Mouse (Mus musculus) adrenal gland, postnatal 14 days (tissue): Measurements from ENCODE around the gene Hsh2d. TPM values are rescaled to one million over a fixed set of nuclear protein-coding genes. Genes with fewer than 3 reads are reported as not detected.

ENCODE experiments used
- DNase-seq: peaks from one replicate; pipeline ENCODE4 v3.0.0; 2021; ENCODE audit warnings: mixed read lengths
- total RNA-seq: library from RNA; stranded (reverse); gene quantifications from 2 replicates; pipeline ENCODE4 v1.2.3, GENCODE M21; 2021

The Hsh2d gene
- total RNA-seq, 1 experiment from 2014 or later = not detected

- no peak for DNase-seq
These were observed 1.6 kb upstream of the Hsh2d start for GRCm38 (mm10) chr8:72187793-72188331.

GRCm38 (mm10) chr8:72190215-72190539 is 739 bp downstream of the Hsh2d start:
- DNase-seq = no peak

- DNase-seq = no peak
These were observed 2.6 kb downstream of the Hsh2d start for GRCm38 (mm10) chr8:72192065-72192464.

- no peak for DNase-seq
These were observed 8.6 kb downstream of the Hsh2d start for GRCm38 (mm10) chr8:72197997-72198396.

- DNase-seq = no peak
These were observed 19.1 kb downstream of the Hsh2d start for GRCm38 (mm10) chr8:72208582-72208981.

- DNase-seq = no peak
These were observed 20.8 kb downstream of the Hsh2d start for GRCm38 (mm10) chr8:72210222-72210621.

GRCm38 (mm10) chr8:72210710-72211109 is 21.3 kb downstream of the Hsh2d start:
- DNase-seq = no peak

- no peak for DNase-seq
These were observed 22.4 kb downstream of the Hsh2d start for GRCm38 (mm10) chr8:72211846-72212245.

- no peak for DNase-seq
These were observed 23.3 kb downstream of the Hsh2d start, which contains the start of gene Cib3 for GRCm38 (mm10) chr8:72212751-72213150. Cib3 (minus strand) TSS chr8:72212837.

- DNase-seq = no peak
These were observed 24.1 kb downstream of the Hsh2d start, which contains the start of gene Gm11034 for GRCm38 (mm10) chr8:72213536-72213935. Gm11034 (minus strand) TSS chr8:72213636.

- DNase-seq = peak; percentile 19
These were observed 25.6 kb downstream of the Hsh2d start for GRCm38 (mm10) chr8:72215060-72215459.

- DNase-seq = no peak
These were observed 26.4 kb downstream of the Hsh2d start for GRCm38 (mm10) chr8:72215871-72216270.

GRCm38 (mm10) chr8:72218781-72219540 is 29.5 kb downstream of the Hsh2d start:
- DNase-seq = no peak

- peak; percentile 93 for DNase-seq
These were observed 30.3 kb downstream of the Hsh2d start, which contains the start of gene Fam32a for GRCm38 (mm10) chr8:72219541-72220363. Fam32a (plus strand) TSS chr8:72219730.

- no peak for DNase-seq
These were observed 31.3 kb downstream of the Hsh2d start for GRCm38 (mm10) chr8:72220758-72221157.

- DNase-seq = no peak
These were observed 33.2 kb downstream of the Hsh2d start for GRCm38 (mm10) chr8:72222656-72223055.

GRCm38 (mm10) chr8:72239499-72240402 is 50.3 kb downstream of the Hsh2d start, which contains the start of gene Ap1m1:
Ap1m1 (plus strand) TSS chr8:72240018.
- DNase-seq = peak; percentile 98

- no peak for DNase-seq
These were observed 50.9 kb downstream of the Hsh2d start for GRCm38 (mm10) chr8:72240403-72240763.

GRCm38 (mm10) chr8:72240951-72241350 is 51.5 kb downstream of the Hsh2d start:
- no peak for DNase-seq

- DNase-seq = peak; percentile 48
These were observed 52.8 kb downstream of the Hsh2d start for GRCm38 (mm10) chr8:72242226-72242625.

- no peak for DNase-seq
These were observed 55.2 kb downstream of the Hsh2d start for GRCm38 (mm10) chr8:72244610-72245009.
